Mouse (Mus musculus) forebrain, embryonic 14.5 days (tissue): ENCODE data around the gene Nploc4. TPM values are rescaled to one million over a fixed set of nuclear protein-coding genes. Genes with fewer than 3 reads are reported as not detected.

ENCODE experiments used
- ATAC-seq: fragments of 200-750 bp; cut with Nextera tagmentation; 2 replicates; pipeline ENCODE4 v1.8.0; 2017; ENCODE audit warnings: mild to moderate bottlenecking, moderate library complexity
- DNase-seq: peaks from one replicate; pipeline ENCODE4 v3.0.0-alpha.2; 2015; ENCODE audit warnings: low spot score
- H3K27ac ChIP-seq: fragments of 300-500 bp; sonication (generic); 2 replicates; pipeline ENCODE4 v1.5.1; 2014; ENCODE audit warnings: low read depth, mild to moderate bottlenecking, control low read depth, low read length, moderate library complexity
- H3K27me3 ChIP-seq: fragments of 300-500 bp; sonication (generic); replicated peaks from 2 replicates; pipeline ENCODE4 v1.6.1; 2014; ENCODE audit warnings: low read length, control low read depth, mixed read lengths; ENCODE audit not compliant: control insufficient read depth, insufficient read depth
- H3K36me3 ChIP-seq: fragments of 300-500 bp; sonication (generic); 2 replicates; pipeline ENCODE4 v1.6.1; 2014; ENCODE audit warnings: low read length, control low read depth; ENCODE audit not compliant: control insufficient read depth, insufficient read depth
- H3K4me1 ChIP-seq: fragments of 300-500 bp; sonication (generic); 2 replicates; pipeline ENCODE4 v1.6.1; 2014; ENCODE audit warnings: antibody characterized with exemption, low read length, control low read depth; ENCODE audit not compliant: control insufficient read depth, insufficient read depth
- H3K4me2 ChIP-seq: fragments of 300-500 bp; sonication (generic); 2 replicates; pipeline ENCODE4 v1.6.1; 2014; ENCODE audit warnings: mild to moderate bottlenecking, control low read depth, low read length
- H3K4me3 ChIP-seq: fragments of 300-500 bp; sonication (generic); 2 replicates; pipeline ENCODE4 v1.5.1; 2014; ENCODE audit warnings: low read depth, low read length, control low read depth
- H3K9ac ChIP-seq: fragments of 300-500 bp; sonication (generic); 2 replicates; pipeline ENCODE4 v1.6.1; 2014; ENCODE audit warnings: mild to moderate bottlenecking, low read length, control low read depth, moderate library complexity
- H3K9me3 ChIP-seq: fragments of 300-500 bp; sonication (generic); replicated peaks from 2 replicates; pipeline ENCODE4 v1.6.1; 2016; ENCODE audit warnings: low read length, control low read depth, mixed read lengths; ENCODE audit not compliant: control insufficient read depth
- WGBS: fragments of 180-500 bp; shearing (Covaris S2); extraction: QIAGEN DNeasy Blood & Tissue Kit; methylation state at CpG from one replicate; pipeline ENCODE4 v1.1.7; 2014; 5-methylcytosine and 5-hydroxymethylcytosine counted together
- polyA plus RNA-seq: library from polyadenylated mRNA; unstranded; fragments of >200 nt; fragmentation: Nextera tagmentation; extraction: Ambion mirVana; gene quantifications from 2 replicates; pipeline ENCODE4 v1.2.1, GENCODE M21; 2014

Nploc4 gene
- polyA plus RNA-seq: 29.9 and 30.8 TPM in 2 replicates

DNA sequence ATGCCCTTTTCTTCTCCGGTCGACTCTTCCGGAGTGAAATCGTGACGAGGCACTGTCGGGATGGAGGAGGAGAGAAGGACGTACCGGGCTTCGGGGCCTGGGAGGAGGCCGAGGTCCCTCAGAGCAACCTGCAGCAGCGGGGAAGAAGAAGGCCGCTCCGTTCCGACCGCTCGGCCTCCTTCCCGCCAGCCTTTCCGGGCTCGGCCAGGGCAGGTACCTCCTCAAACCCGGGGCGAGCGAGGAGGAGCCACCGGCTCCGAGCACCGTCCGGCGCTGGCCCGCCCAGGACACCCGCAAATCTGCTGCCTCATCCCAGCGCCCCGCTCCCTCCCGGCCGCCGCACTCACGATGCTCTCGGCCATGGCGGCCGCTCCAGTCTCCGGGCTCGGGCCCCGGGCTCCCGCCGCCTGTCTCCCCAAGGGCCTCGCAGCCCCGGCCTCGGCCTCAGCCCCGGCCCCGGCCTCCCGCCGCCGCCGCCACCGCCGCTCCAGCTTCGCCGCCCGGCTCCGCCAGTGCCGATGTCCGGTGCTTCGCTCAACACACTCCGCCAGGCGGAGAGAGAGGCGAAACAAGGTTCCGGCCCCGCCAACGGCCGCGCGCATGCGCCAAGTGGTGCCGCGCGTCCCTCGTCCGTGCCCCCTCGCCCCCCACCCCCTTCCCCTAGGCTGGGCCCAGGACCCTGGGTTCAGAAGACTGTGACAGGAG, at the start of gene Nploc4:
Gene Nploc4 (minus strand): TSS at position 557 of the 705 bp plus-strand sequence.
- Histone ChIP-seq H3K9me3 (no peaks in the 10 kb centered on the region), H3K4me2 (peak within 1 kb of the TSS; percentile 87), H3K36me3 (peaks cover 26% of the 10 kb centered on the region), H3K9ac (peak within 1 kb of the TSS; percentile 97), H3K4me3 (peak within 1 kb of the TSS; percentile 90), H3K27ac (peak within 1 kb of the TSS; percentile 58; the same call in 1 of the 2 replicates), H3K4me1 (peaks cover 11% of the 10 kb centered on the region), H3K27me3 (no peaks in the 10 kb centered on the region)
- ATAC-seq (peak; percentile 92), DNase-seq (peak; percentile 88)
- under 1% methylated on average over 76 of the region's 77 CpGs for WGBS

DNA sequence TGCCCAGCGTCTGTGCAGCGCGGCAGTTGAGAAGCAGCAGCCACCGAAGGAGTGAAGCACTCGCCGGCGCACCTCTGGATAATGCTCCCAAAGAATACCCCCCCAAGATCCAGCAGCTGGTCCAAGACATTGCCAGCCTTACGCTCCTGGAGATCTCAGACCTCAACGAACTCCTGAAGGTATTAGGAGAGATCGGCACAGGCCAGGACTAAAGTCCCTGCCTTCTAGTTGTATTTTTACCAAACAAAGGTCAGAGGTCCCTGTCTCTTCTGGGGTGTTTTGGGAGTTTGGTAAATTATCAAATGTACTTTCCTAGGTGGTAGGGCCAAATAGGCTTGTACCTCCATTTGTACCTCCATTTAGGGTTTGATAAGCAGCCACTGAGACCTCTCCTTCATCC, 47.7 kb upstream of the Nploc4 start:
- WGBS: 9% methylated on average over 10 of the region's 10 CpGs
- peaks cover 74% of the 10 kb centered on the region for H3K36me3 ChIP-seq
- DNase-seq: no peak
- H3K4me2 ChIP-seq: peak overlapping the region; percentile 90
- H3K9ac ChIP-seq: peak overlapping the region; percentile 86
- peaks cover 7% of the 10 kb centered on the region for H3K4me1 ChIP-seq
- H3K4me3 ChIP-seq: peak overlapping the region; percentile 97
- H3K27ac ChIP-seq: peak overlapping the region; percentile 91; the same call in 1 of the 2 replicates
- H3K27me3 ChIP-seq: no peaks in the 10 kb centered on the region
- no peaks in the 10 kb centered on the region for H3K9me3 ChIP-seq
- ATAC-seq: no peak

GRCm38 (mm10) chr11:120484265-120484981, 46.9 kb upstream of the Nploc4 start, which contains the start of gene Mrpl12:
TSS of gene Mrpl12 (plus strand) at chr11:120484613.
- Histone ChIP-seq H3K4me2 (peak within 1 kb of the TSS; percentile 90), H3K4me3 (peak within 1 kb of the TSS; percentile 97), H3K36me3 (peaks cover 74% of the 10 kb centered on the region), H3K4me1 (peaks cover 7% of the 10 kb centered on the region), H3K27me3 (no peaks in the 10 kb centered on the region), H3K9ac (peak within 1 kb of the TSS; percentile 86), H3K9me3 (no peaks in the 10 kb centered on the region), H3K27ac (peak within 1 kb of the TSS; percentile 91)
- peak; percentile 99 for DNase-seq
- peak; percentile 97 for ATAC-seq
- WGBS: under 1% methylated on average over 59 of the region's 60 CpGs

- peak overlapping the region; percentile 86; the same call in 1 of the 2 replicates for H3K9ac ChIP-seq
- ATAC-seq (no peak), DNase-seq (no peak)
- H3K27ac ChIP-seq: peak overlapping the region; percentile 91
- no peaks in the 10 kb centered on the region for H3K9me3 ChIP-seq
- peak overlapping the region; percentile 90; the same call in 1 of the 2 replicates for H3K4me2 ChIP-seq
- peak overlapping the region; percentile 97; the same call in 1 of the 2 replicates for H3K4me3 ChIP-seq
- H3K36me3 ChIP-seq: peaks cover 75% of the 10 kb centered on the region
- no peaks in the 10 kb centered on the region for H3K27me3 ChIP-seq
- H3K4me1 ChIP-seq: peaks cover 7% of the 10 kb centered on the region
- WGBS: 86% methylated on average over 7 of the region's 7 CpGs
Observed at GRCm38 (mm10) chr11:120483448-120483934, 46.0 kb upstream of the Nploc4 start.

DNA sequence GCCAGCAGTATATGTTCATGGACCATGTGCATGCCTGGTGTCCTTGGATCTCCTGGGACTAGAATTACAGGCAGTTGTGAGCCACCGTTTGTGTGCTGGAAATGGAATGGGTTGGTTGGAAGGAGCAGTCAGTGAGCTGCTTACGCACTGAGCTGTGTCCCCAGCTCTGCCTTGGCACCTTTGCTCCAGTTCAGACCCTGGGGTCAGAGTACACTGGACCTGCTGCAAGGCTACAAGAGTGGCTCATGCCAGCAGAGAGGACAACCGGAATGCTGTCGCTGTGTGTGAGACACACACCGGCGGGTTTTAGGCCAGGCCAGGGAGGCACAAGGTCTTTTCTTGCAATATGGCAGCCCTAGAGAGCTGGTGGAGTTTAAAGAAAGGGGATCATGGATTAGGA, 34.5 kb upstream of the Nploc4 start:
- 99% methylated on average over 6 of the region's 6 CpGs for WGBS
- no peak overlapping the region for H3K4me2 ChIP-seq
- H3K27me3 ChIP-seq: no peaks in the 10 kb centered on the region
- H3K4me3 ChIP-seq: no peak overlapping the region
- H3K36me3 ChIP-seq: peaks cover 75% of the 10 kb centered on the region
- DNase-seq: no peak
- no peak overlapping the region for H3K9ac ChIP-seq
- no peak overlapping the region for H3K27ac ChIP-seq
- no peaks in the 10 kb centered on the region for H3K9me3 ChIP-seq
- peaks cover 3% of the 10 kb centered on the region; the same call in 1 of the 2 replicates for H3K4me1 ChIP-seq
- ATAC-seq: no peak

GRCm38 (mm10) chr11:120467736-120468092, 30.2 kb upstream of the Nploc4 start:
- peak overlapping the region; percentile 72 for H3K4me2 ChIP-seq
- peak overlapping the region; percentile 80 for H3K9ac ChIP-seq
- DNase-seq (no peak), ATAC-seq (peak; percentile 68)
- no peaks in the 10 kb centered on the region for H3K27me3 ChIP-seq
- WGBS: 3% methylated on average over 33 of the region's 33 CpGs
- H3K36me3 ChIP-seq: peaks cover 58% of the 10 kb centered on the region
- no peaks in the 10 kb centered on the region for H3K9me3 ChIP-seq
- H3K27ac ChIP-seq: peak overlapping the region; percentile 24; the same call in 1 of the 2 replicates
- peaks cover 11% of the 10 kb centered on the region for H3K4me1 ChIP-seq
- H3K4me3 ChIP-seq: peak overlapping the region; percentile 90

DNA sequence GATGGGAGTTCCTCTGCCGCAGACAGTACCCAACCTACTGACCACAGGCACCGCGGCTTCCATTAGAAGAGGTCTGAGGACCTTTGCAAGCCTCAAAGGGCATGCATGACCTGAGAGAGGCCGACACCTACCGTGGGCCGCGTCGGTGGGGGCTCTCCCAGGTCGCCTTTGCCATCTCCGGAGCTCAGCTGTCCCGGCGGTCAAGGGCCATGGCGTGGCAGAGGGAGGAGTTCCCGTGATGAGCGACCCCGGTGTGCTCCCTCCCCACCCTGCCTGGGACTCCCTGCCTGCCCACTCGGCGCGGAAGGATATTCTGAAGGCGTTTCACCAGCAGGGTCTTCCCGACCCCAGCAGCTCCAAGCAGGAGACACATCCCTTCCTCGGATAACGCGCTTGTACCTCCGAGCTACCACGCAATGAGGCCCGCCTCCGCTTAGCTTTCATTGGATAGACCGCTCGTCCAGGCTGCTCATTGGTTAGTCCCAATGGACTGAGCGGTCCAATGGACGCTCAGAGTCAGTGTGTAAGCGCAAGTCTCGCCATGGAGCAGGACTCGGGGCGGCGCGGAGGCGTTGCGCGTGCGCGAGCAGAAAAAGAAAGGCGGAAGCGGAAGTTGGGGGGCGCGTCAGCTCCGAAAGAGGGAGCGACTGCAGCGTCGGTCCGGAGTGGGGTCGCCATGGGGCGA, 29.7 kb upstream of the Nploc4 start, which contains the start of gene Arl16:
Gene Arl16 (minus strand): TSS at position 557 of the 685 bp plus-strand sequence.
- Histone ChIP-seq H3K9me3 (no peaks in the 10 kb centered on the region), H3K27ac (peak within 1 kb of the TSS; percentile 80), H3K27me3 (no peaks in the 10 kb centered on the region), H3K4me3 (peak within 1 kb of the TSS; percentile 90), H3K4me2 (peak within 1 kb of the TSS; percentile 97), H3K36me3 (peaks cover 58% of the 10 kb centered on the region), H3K9ac (peak within 1 kb of the TSS; percentile 92), H3K4me1 (peaks cover 11% of the 10 kb centered on the region)
- DNase-seq (peak; percentile 100), ATAC-seq (peak; percentile 100)
- WGBS: under 1% methylated on average over 52 of the region's 54 CpGs

DNA sequence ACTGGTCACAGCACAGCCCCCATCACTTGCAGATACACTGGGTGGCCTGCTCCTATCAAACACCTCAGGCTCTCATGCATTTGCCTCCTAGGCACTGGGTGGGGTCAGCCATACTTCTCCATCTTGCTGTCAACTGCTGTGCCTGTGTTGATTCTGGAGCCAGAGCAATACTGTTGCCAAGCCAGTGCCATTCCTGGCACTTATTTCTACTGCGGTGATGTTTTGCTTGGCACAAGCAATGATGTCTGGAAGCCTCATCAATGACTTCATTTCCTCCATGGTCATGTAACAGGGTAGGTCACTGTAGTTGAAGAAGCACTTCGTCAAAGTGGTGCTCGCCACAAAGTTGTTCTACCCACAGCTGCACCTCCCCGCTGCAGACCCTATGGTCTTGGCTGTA, 28.0 kb upstream of the Nploc4 start:
- DNase-seq (no peak), ATAC-seq (no peak)
- H3K4me1 ChIP-seq: peaks cover 11% of the 10 kb centered on the region
- no peaks in the 10 kb centered on the region for H3K27me3 ChIP-seq
- peaks cover 58% of the 10 kb centered on the region for H3K36me3 ChIP-seq
- H3K4me2 ChIP-seq: no peak overlapping the region
- 97% methylated on average over 4 of the region's 4 CpGs for WGBS
- no peak overlapping the region for H3K9ac ChIP-seq
- no peaks in the 10 kb centered on the region for H3K9me3 ChIP-seq
- no peak overlapping the region for H3K27ac ChIP-seq
- no peak overlapping the region for H3K4me3 ChIP-seq
